ENCODE assay signal across 8 mouse cellular contexts in the genomic region with DNA sequence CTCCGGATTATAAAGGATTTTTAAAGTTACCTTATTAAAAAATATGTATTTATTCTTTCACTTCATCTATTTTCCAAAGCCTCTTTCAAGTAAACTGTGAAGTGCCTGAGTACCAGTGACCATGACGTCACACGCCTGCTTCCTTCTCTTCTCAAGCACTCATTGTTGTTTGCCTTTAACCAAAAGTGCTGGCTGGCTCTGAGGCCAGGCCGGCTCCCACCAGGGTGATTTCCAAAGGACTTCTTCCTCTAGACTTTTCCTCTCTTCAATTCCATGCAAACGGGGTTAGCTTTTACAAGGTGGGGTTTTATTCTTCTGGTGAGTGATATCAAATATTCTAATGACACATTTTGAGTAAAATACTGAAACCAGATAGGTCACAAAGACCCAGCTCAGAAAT. TPM values are rescaled to one million over a fixed set of nuclear protein-coding genes. Genes with fewer than 3 reads are reported as not detected.
DNase-seq lines count a peak whose midpoint lies in the region; ATAC-seq and TF ChIP-seq lines count a peak whose summit lies in the region.

No protein-coding gene starts in this region.

- peak overlapping the region; percentile 91 for H3K9ac ChIP-seq in heart, embryonic 14.5 days (ENCODE audit: low read length)
- peak overlapping the region; percentile 99 for H3K9ac ChIP-seq in midbrain, embryonic 12.5 days (replicated peaks)

- DNase-seq in kidney, postnatal 25 days, result peak; percentile 47 to 54
- DNase-seq in spleen, postnatal 4 days (ENCODE audit: low spot score in 2 of 2), result no peak

- TF ChIP-seq POLR2A in cortical plate, adult 2 months (IDR thresholded peaks at IDR 0.05; ENCODE audit: extremely low read depth, insufficient read depth, low read length), result no peak

- H3K27me3 ChIP-seq in megakaryocyte, embryonic 14.5 days (replicated peaks), result peaks cover 68% of the 10 kb centered on the region
- H3K27me3 ChIP-seq in heart, embryonic 14.5 days (ENCODE audit: control insufficient read depth, insufficient read depth, low read length), result no peaks in the 10 kb centered on the region
- H3K27me3 ChIP-seq in midbrain, embryonic 12.5 days, result peaks cover 13% of the 10 kb centered on the region

- H3K9me3 ChIP-seq in megakaryocyte, embryonic 14.5 days, result no peaks in the 10 kb centered on the region
- H3K9me3 ChIP-seq in heart, embryonic 14.5 days (ENCODE audit: control insufficient read depth, low read length), result no peaks in the 10 kb centered on the region
- H3K9me3 ChIP-seq in midbrain, embryonic 12.5 days, result no peaks in the 10 kb centered on the region

- peak overlapping the region; percentile 93 for H3K4me2 ChIP-seq in heart, embryonic 14.5 days (ENCODE audit: low read length)
- peak overlapping the region; percentile 67 for H3K4me2 ChIP-seq in midbrain, embryonic 12.5 days (replicated peaks)

- ATAC-seq in megakaryocyte, adult 5-6 weeks (ENCODE audit: poor library complexity, severe bottlenecking), result no peak
- no peak for ATAC-seq in heart, embryonic 14.5 days (ENCODE audit: insufficient number of reproducible peaks, insufficient read depth, low FRiP score, low read depth)
- ATAC-seq in midbrain, embryonic 12.5 days (ENCODE audit: low FRiP score, low read depth), result no peak
- ATAC-seq in megakaryocyte-erythroid progenitor cell, adult 5-6 weeks (replicated peaks; ENCODE audit: low FRiP score, low TSS enrichment, poor library complexity, severe bottlenecking), result no peak

- H3K4me1 ChIP-seq in megakaryocyte, embryonic 14.5 days, result peaks cover 28% of the 10 kb centered on the region
- H3K4me1 ChIP-seq in cortical plate, adult 2 months (ENCODE audit: control insufficient read depth, insufficient read depth, low read length), result no peaks in the 10 kb centered on the region
- peaks cover 7 to 16% of the 10 kb centered on the region in 2 experiments; a peak in 2 of 4 replicates for H3K4me1 ChIP-seq in heart, embryonic 14.5 days (ENCODE audit: control insufficient read depth in 2 of 2, insufficient read depth in 2 of 2, low read length in 2 of 2)
- peaks cover 22% of the 10 kb centered on the region for H3K4me1 ChIP-seq in midbrain, embryonic 12.5 days

- no peak overlapping the region for H3K27ac ChIP-seq in cortical plate, adult 2 months (ENCODE audit: insufficient read depth, low read length)
- 0 out of 4 replicates have a peak overlapping the region, but pooled peaks of 1 of the 2 experiments have one; percentile 2 for H3K27ac ChIP-seq in heart, embryonic 14.5 days (replicated peaks in 1 of 2; ENCODE audit: control insufficient read depth in 1 of 2, insufficient read depth in 1 of 2, low read depth in 2 of 2, low read length in 2 of 2)
- H3K27ac ChIP-seq in midbrain, embryonic 12.5 days (replicated peaks), result peak overlapping the region; percentile 97

- TF ChIP-seq CTCF in cortical plate, adult 2 months (IDR thresholded peaks at IDR 0.05; ENCODE audit: extremely low read depth, insufficient read depth, low read length), result no peak

- 23% methylated on average over 5 of the region's 5 CpGs for WGBS in heart, embryonic 14.5 days
- 6% methylated on average over 5 of the region's 5 CpGs for WGBS in midbrain, embryonic 12.5 days

- peak overlapping the region; percentile 76 for H3K4me3 ChIP-seq in megakaryocyte, embryonic 14.5 days (replicated peaks)
- peak overlapping the region; percentile 84 for H3K4me3 ChIP-seq in cortical plate, adult 2 months (ENCODE audit: insufficient read depth, low read length)
- H3K4me3 ChIP-seq in heart, embryonic 14.5 days (ENCODE audit: control insufficient read depth in 1 of 2, insufficient read depth in 1 of 2, low read depth in 1 of 2, low read length in 2 of 2), result peak overlapping the region; percentile 26 to 88; a peak in 3 of 4 replicates
- peak overlapping the region; percentile 97 for H3K4me3 ChIP-seq in midbrain, embryonic 12.5 days

- H3K36me3 ChIP-seq in megakaryocyte, embryonic 14.5 days (replicated peaks; ENCODE audit: low read length), result peaks cover 2% of the 10 kb centered on the region
- H3K36me3 ChIP-seq in heart, embryonic 14.5 days (ENCODE audit: control insufficient read depth, insufficient read depth, low read length), result peaks cover 9% of the 10 kb centered on the region; the same call in 1 of the 2 replicates
- peaks cover 10% of the 10 kb centered on the region for H3K36me3 ChIP-seq in midbrain, embryonic 12.5 days

RNA-seq across cellular contexts. Expression of gene Arl4c, which starts 2.6 kb away (rescaled TPM):
- 1.2 and 11.0 TPM in 2 replicates for polyA plus RNA-seq in megakaryocyte, embryonic 14.5 days (2012; ENCODE audit: insufficient read depth, low replicate concordance)
- 25.3 and 27.4 TPM in 2 replicates for total RNA-seq in megakaryocyte, adult 5-6 weeks (2015)
- total RNA-seq in megakaryocyte, adult 5-6 weeks (2017), result 36.0 and 39.1 TPM in 2 replicates
- 26.5 and 26.6 TPM in 2 replicates for polyA plus RNA-seq in cortical plate, adult 2 months (2012; rRNA removed)
- 3.1 and 4.4 TPM in 2 replicates for polyA plus RNA-seq in heart, embryonic 14.5 days (2014; fragmentation: Nextera tagmentation; extraction: Ambion mirVana)
- 43.5 and 51.0 TPM in 2 replicates for polyA plus RNA-seq in midbrain, embryonic 12.5 days (2016; fragmentation: Nextera tagmentation; extraction: Ambion mirVana)
- 0.87 and 1.6 TPM in 2 replicates for total RNA-seq in megakaryocyte-erythroid progenitor cell, adult 5-6 weeks (2014; fragmentation: Nextera tagmentation)
- total RNA-seq in megakaryocyte-erythroid progenitor cell, adult 5-6 weeks (2017), result 3.2 and 5.9 TPM in 2 replicates

Comparison
In these comparisons a context has a peak if more than half of its experiments do, and no peak if none do; other contexts are left out.
1. DNase-seq: peak in kidney, postnatal 25 days (2 of 2); none in spleen, postnatal 4 days (0 of 2).
2. Peak in every context shown above with its lines, with median percentiles within 50 percentile points of each other: H3K4me3 ChIP-seq.